Mouse (Mus musculus): ENCODE results near the gene Olfr190.

DNA sequence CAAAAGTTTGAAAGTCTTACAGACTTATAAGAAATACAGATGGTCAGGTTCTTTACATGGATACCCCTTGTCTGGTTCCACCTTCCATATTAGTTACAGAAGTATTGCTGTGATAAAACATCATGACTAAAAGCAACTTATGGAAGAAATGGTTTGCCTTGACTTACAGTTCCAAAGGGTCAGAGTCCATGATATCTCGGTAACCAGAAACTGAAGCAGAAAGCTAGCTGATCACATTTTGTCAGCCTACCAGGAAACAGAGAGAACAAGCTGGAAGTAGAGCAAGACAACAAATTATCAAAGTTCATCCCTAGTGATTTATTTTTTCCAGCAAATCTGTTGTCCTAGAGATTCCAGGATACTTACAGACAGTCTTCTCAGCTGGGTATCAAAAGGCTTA is 4.3 kb downstream of the Olfr190 start:
- TF ChIP-seq MAFK (IDR thresholded peaks at IDR 0.05; ENCODE audit: insufficient read depth, low read depth, low read length) (no peak), ZC3H11A (IDR thresholded peaks at IDR 0.05; ENCODE audit: borderline replicate concordance, low read depth, low read length) (no peak), HCFC1 (IDR thresholded peaks at IDR 0.05; ENCODE audit: borderline replicate concordance, insufficient read depth, low read length) (no peak)
